Comparison of ENCODE assay signal across 8 mouse cellular contexts in genomic region chr19:6286434-6287401, GRCm38 (mm10). TPM values are rescaled to one million over a fixed set of nuclear protein-coding genes. Genes with fewer than 3 reads are reported as not detected.
DNase-seq lines count a peak whose midpoint lies in the region; ATAC-seq lines count a peak whose summit lies in the region.

No protein-coding gene starts in this region.

- H3K36me3 ChIP-seq in forebrain, embryonic 10.5 days (replicated peaks), result peaks cover 94% of the 10 kb centered on the region
- peaks cover 2% of the 10 kb centered on the region; the same call in 1 of the 2 replicates for H3K36me3 ChIP-seq in forebrain, embryonic 11.5 days (ENCODE audit: control insufficient read depth, insufficient read depth, low read length)
- peaks cover 6% of the 10 kb centered on the region; the same call in 1 of the 2 replicates for H3K36me3 ChIP-seq in stomach, embryonic 16.5 days (ENCODE audit: control insufficient read depth, insufficient read depth, low read length)

- ATAC-seq in forebrain, embryonic 11.5 days (replicated peaks; ENCODE audit: low FRiP score), result no peak
- ATAC-seq in stomach, embryonic 16.5 days (ENCODE audit: insufficient read depth, low FRiP score), result no peak

- no peak for DNase-seq in forebrain, embryonic 10.5 days (ENCODE audit: extremely low spot score, low spot score)
- DNase-seq in forebrain, embryonic 11.5 days (ENCODE audit: low spot score), result no peak
- DNase-seq in ovary, postnatal 36 days (ENCODE audit: low spot score), result peak; percentile 50
- DNase-seq in ovary, postnatal 10 days (ENCODE audit: low spot score), result no peak
- DNase-seq in heart, postnatal 25 days (ENCODE audit: low spot score), result peak; percentile 55
- no peak for DNase-seq in urinary bladder, postnatal 14 days (ENCODE audit: low spot score)
- no peak for DNase-seq in frontal cortex, postnatal 10 days (ENCODE audit: low spot score in 2 of 2)

- H3K9me3 ChIP-seq in forebrain, embryonic 10.5 days, result no peaks in the 10 kb centered on the region
- H3K9me3 ChIP-seq in forebrain, embryonic 11.5 days (ENCODE audit: control insufficient read depth, low read length), result no peaks in the 10 kb centered on the region
- H3K9me3 ChIP-seq in stomach, embryonic 16.5 days (replicated peaks; ENCODE audit: control insufficient read depth, low read length), result no peaks in the 10 kb centered on the region

- H3K4me1 ChIP-seq in forebrain, embryonic 10.5 days, result peaks cover 20% of the 10 kb centered on the region
- H3K4me1 ChIP-seq in forebrain, embryonic 11.5 days (replicated peaks; ENCODE audit: control insufficient read depth, insufficient read depth, low read length), result 0 out of 2 replicates have a peak, but pooled peaks cover 2% of the 10 kb centered on the region
- H3K4me1 ChIP-seq in stomach, embryonic 16.5 days (ENCODE audit: control insufficient read depth, insufficient read depth, low read length), result peaks cover 24% of the 10 kb centered on the region

- H3K4me3 ChIP-seq in forebrain, embryonic 10.5 days, result no peak overlapping the region
- no peak overlapping the region for H3K4me3 ChIP-seq in forebrain, embryonic 11.5 days (ENCODE audit: low read depth, low read length)
- no peak overlapping the region for H3K4me3 ChIP-seq in stomach, embryonic 16.5 days (replicated peaks; ENCODE audit: low read length)

- H3K27me3 ChIP-seq in forebrain, embryonic 10.5 days (ENCODE audit: poor library complexity, severe bottlenecking), result no peaks in the 10 kb centered on the region
- H3K27me3 ChIP-seq in forebrain, embryonic 11.5 days (ENCODE audit: control insufficient read depth, insufficient read depth, low read length), result no peaks in the 10 kb centered on the region
- H3K27me3 ChIP-seq in stomach, embryonic 16.5 days (ENCODE audit: control insufficient read depth, insufficient read depth, low read length), result no peaks in the 10 kb centered on the region

- no peak overlapping the region; the same call in 1 of the 2 replicates for H3K9ac ChIP-seq in forebrain, embryonic 11.5 days (ENCODE audit: low read length)
- peak overlapping the region; percentile 36; the same call in 1 of the 2 replicates for H3K9ac ChIP-seq in stomach, embryonic 16.5 days (ENCODE audit: low read length)

- intact Hi-C loops in heart, postnatal 25 days (cut with DNase I), result no loop called here

- WGBS in forebrain, embryonic 10.5 days, result 92% methylated on average over 19 of the region's 19 CpGs
- whole genome bisulfite sequencing in forebrain, embryonic 11.5 days, result 92% methylated on average over 19 of the region's 19 CpGs
- WGBS in stomach, embryonic 16.5 days, result 80% methylated on average over 19 of the region's 19 CpGs

- no peak overlapping the region for H3K4me2 ChIP-seq in forebrain, embryonic 11.5 days (ENCODE audit: low read depth, low read length, severe bottlenecking)
- no peak overlapping the region for H3K4me2 ChIP-seq in stomach, embryonic 16.5 days (ENCODE audit: low read depth, low read length)

- peak overlapping the region; percentile 21; the same call in 1 of the 2 replicates for H3K27ac ChIP-seq in forebrain, embryonic 10.5 days
- H3K27ac ChIP-seq in forebrain, embryonic 11.5 days (ENCODE audit: low read depth, low read length), result no peak overlapping the region
- no peak overlapping the region for H3K27ac ChIP-seq in stomach, embryonic 16.5 days (ENCODE audit: low read length)

RNA-seq across cellular contexts. Expression of gene Ehd1, which starts 10.2 kb away (rescaled TPM):
- polyA plus RNA-seq in forebrain, embryonic 10.5 days (2016; fragmentation: Nextera tagmentation; extraction: Ambion mirVana), result 76.8 and 82.1 TPM in 2 replicates
- 72.6 and 74.2 TPM in 2 replicates for polyA plus RNA-seq in forebrain, embryonic 11.5 days (2014; fragmentation: Nextera tagmentation; extraction: Ambion mirVana)
- 100 to 1,000 TPM; 119 to 139 TPM for total RNA-seq in heart, postnatal 25 days (2021)
- polyA plus RNA-seq in stomach, embryonic 16.5 days (2015; fragmentation: Nextera tagmentation; extraction: Ambion mirVana), result 77.2 and 98.4 TPM in 2 replicates

RNA-seq across cellular contexts. Expression of gene Cdc42bpg, which starts 19.5 kb away (rescaled TPM):
- polyA plus RNA-seq in forebrain, embryonic 10.5 days (2016; fragmentation: Nextera tagmentation; extraction: Ambion mirVana), result 0.23 and 0.24 TPM in 2 replicates
- polyA plus RNA-seq in forebrain, embryonic 11.5 days (2014; fragmentation: Nextera tagmentation; extraction: Ambion mirVana), result 0.55 TPM in 2 replicates
- total RNA-seq in heart, postnatal 25 days (2021), result 10 to 100 TPM in 1 of 2 experiments, 1 to 10 TPM in 1; 9.4 to 12.0 TPM
- polyA plus RNA-seq in stomach, embryonic 16.5 days (2015; fragmentation: Nextera tagmentation; extraction: Ambion mirVana), result 1.9 and 2.0 TPM in 2 replicates

RNA-seq across cellular contexts. Expression of gene Atg2a, which starts 45.2 kb away (rescaled TPM):
- polyA plus RNA-seq in forebrain, embryonic 10.5 days (2016; fragmentation: Nextera tagmentation; extraction: Ambion mirVana), result 11.1 and 11.4 TPM in 2 replicates
- 12.3 and 14.6 TPM in 2 replicates for polyA plus RNA-seq in forebrain, embryonic 11.5 days (2014; fragmentation: Nextera tagmentation; extraction: Ambion mirVana)
- 10 to 100 TPM; 22.0 to 22.2 TPM for total RNA-seq in heart, postnatal 25 days (2021)
- polyA plus RNA-seq in stomach, embryonic 16.5 days (2015; fragmentation: Nextera tagmentation; extraction: Ambion mirVana), result 9.3 and 11.2 TPM in 2 replicates

RNA-seq across cellular contexts. Expression of gene Men1, which starts 48.1 kb away (rescaled TPM):
- polyA plus RNA-seq in forebrain, embryonic 10.5 days (2016; fragmentation: Nextera tagmentation; extraction: Ambion mirVana), result 115 and 130 TPM in 2 replicates
- 83.5 and 97.8 TPM in 2 replicates for polyA plus RNA-seq in forebrain, embryonic 11.5 days (2014; fragmentation: Nextera tagmentation; extraction: Ambion mirVana)
- 10 to 100 TPM; 12.4 to 14.5 TPM for total RNA-seq in heart, postnatal 25 days (2021)
- 59.0 and 60.2 TPM in 2 replicates for polyA plus RNA-seq in stomach, embryonic 16.5 days (2015; fragmentation: Nextera tagmentation; extraction: Ambion mirVana)

RNA-seq across cellular contexts. Expression of gene Ppp2r5b, which starts 51.0 kb away (rescaled TPM):
- polyA plus RNA-seq in forebrain, embryonic 10.5 days (2016; fragmentation: Nextera tagmentation; extraction: Ambion mirVana), result 21.6 and 24.4 TPM in 2 replicates
- 41.4 and 45.6 TPM in 2 replicates for polyA plus RNA-seq in forebrain, embryonic 11.5 days (2014; fragmentation: Nextera tagmentation; extraction: Ambion mirVana)
- 10 to 100 TPM; 33.6 to 38.0 TPM for total RNA-seq in heart, postnatal 25 days (2021)
- polyA plus RNA-seq in stomach, embryonic 16.5 days (2015; fragmentation: Nextera tagmentation; extraction: Ambion mirVana), result 20.6 and 22.1 TPM in 2 replicates

Comparison
In these comparisons a context has a peak if more than half of its experiments do, and no peak if none do; other contexts are left out.
1. DNase-seq: peak in ovary, postnatal 36 days (single experiment) and heart, postnatal 25 days (single experiment); none in forebrain, embryonic 10.5 days (single experiment), forebrain, embryonic 11.5 days (single experiment), ovary, postnatal 10 days (single experiment), urinary bladder, postnatal 14 days (single experiment) and frontal cortex, postnatal 10 days (0 of 2).